Mouse (Mus musculus) neural tube, embryonic 11.5 days (tissue): ENCODE results near the gene Slc30a4. TPM values are rescaled to one million over a fixed set of nuclear protein-coding genes. Genes with fewer than 3 reads are reported as not detected.

Experiments
- ATAC-seq: fragments of 200-750 bp; cut with Nextera tagmentation; 2 replicates; pipeline ENCODE4 v1.8.0; 2017; ENCODE audit warnings: moderate number of reproducible peaks, mild to moderate bottlenecking, moderate TSS enrichment, moderate library complexity; ENCODE audit not compliant: insufficient read depth, low FRiP score, low TSS enrichment
- DNase-seq: peaks from one replicate; pipeline ENCODE4 v3.0.0-alpha.2; 2015; ENCODE audit warnings: low spot score
- H3K27ac ChIP-seq: fragments of 300-500 bp; sonication (generic); 2 replicates; pipeline ENCODE4 v1.5.1; 2014; ENCODE audit warnings: low read depth, mild to moderate bottlenecking, low read length
- H3K27me3 ChIP-seq: fragments of 300-500 bp; sonication (generic); 2 replicates; pipeline ENCODE4 v1.6.1; 2014; ENCODE audit warnings: mild to moderate bottlenecking, low read length, mixed read lengths; ENCODE audit not compliant: control insufficient read depth, insufficient read depth
- H3K36me3 ChIP-seq: fragments of 300-500 bp; sonication (generic); 2 replicates; pipeline ENCODE4 v1.6.1; 2014; ENCODE audit warnings: mild to moderate bottlenecking, low read length, moderate library complexity, mixed read lengths; ENCODE audit not compliant: control insufficient read depth, insufficient read depth
- H3K4me1 ChIP-seq: fragments of 300-500 bp; sonication (generic); 2 replicates; pipeline ENCODE4 v1.6.1; 2014; ENCODE audit warnings: low read length, mixed read lengths; ENCODE audit not compliant: control insufficient read depth, insufficient read depth
- H3K4me2 ChIP-seq: fragments of 300-500 bp; sonication (generic); 2 replicates; pipeline ENCODE4 v1.6.1; 2014; ENCODE audit warnings: low read depth, mild to moderate bottlenecking, moderate library complexity
- H3K4me3 ChIP-seq: fragments of 300-500 bp; sonication (generic); 2 replicates; pipeline ENCODE4 v1.5.1; 2014; ENCODE audit warnings: low read depth, low read length
- H3K9ac ChIP-seq: fragments of 300-500 bp; sonication (generic); 2 replicates; pipeline ENCODE4 v1.6.1; 2014; ENCODE audit warnings: mild to moderate bottlenecking, low read length
- H3K9me3 ChIP-seq: fragments of 300-500 bp; sonication (generic); 2 replicates; pipeline ENCODE4 v1.6.1; 2016; ENCODE audit warnings: low read length; ENCODE audit not compliant: control insufficient read depth
- WGBS: fragments of 180-500 bp; shearing (Covaris S2); extraction: QIAGEN DNeasy Blood & Tissue Kit; methylation state at CpG from one replicate; pipeline ENCODE4 v1.1.7; 2014; 5-methylcytosine and 5-hydroxymethylcytosine counted together
- polyA plus RNA-seq: library from polyadenylated mRNA; unstranded; fragments of >200 nt; fragmentation: Nextera tagmentation; extraction: Ambion mirVana; gene quantifications from 2 replicates; pipeline ENCODE4 v1.2.1, GENCODE M21; 2014

Slc30a4 gene
- polyA plus RNA-seq, 1 experiment from 2014 or later: 10.1 TPM

DNA sequence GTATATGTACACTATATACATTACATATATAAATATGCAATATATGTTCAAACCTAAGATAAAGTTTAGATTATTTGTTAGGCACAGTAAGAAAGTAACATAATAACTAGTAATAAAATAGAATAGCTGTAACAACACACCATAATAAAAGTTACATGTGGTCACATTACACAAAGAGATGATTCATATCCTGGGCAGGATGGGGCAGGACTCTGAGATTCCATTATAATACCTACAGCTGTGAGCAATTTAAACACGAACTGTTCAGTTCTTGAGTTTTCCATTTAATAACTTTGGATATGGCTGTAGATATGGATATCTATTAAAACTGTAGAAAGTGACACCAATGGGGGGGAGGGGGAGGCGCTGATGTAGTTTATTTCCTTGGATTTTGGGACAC lies 4.9 kb downstream of the Slc30a4 start:
- no peak overlapping the region for H3K27ac ChIP-seq
- H3K4me2 ChIP-seq: no peak overlapping the region
- peaks cover 4% of the 10 kb centered on the region; the same call in 1 of the 2 replicates for H3K27me3 ChIP-seq
- no peaks in the 10 kb centered on the region for H3K9me3 ChIP-seq
- no peaks in the 10 kb centered on the region for H3K36me3 ChIP-seq
- peaks cover 11% of the 10 kb centered on the region; the same call in 1 of the 2 replicates for H3K4me1 ChIP-seq
- H3K4me3 ChIP-seq: no peak overlapping the region
- no peak overlapping the region for H3K9ac ChIP-seq
- WGBS: 82% methylated on average over 2 of the region's 2 CpGs
- DNase-seq (no peak), ATAC-seq (no peak)

DNA sequence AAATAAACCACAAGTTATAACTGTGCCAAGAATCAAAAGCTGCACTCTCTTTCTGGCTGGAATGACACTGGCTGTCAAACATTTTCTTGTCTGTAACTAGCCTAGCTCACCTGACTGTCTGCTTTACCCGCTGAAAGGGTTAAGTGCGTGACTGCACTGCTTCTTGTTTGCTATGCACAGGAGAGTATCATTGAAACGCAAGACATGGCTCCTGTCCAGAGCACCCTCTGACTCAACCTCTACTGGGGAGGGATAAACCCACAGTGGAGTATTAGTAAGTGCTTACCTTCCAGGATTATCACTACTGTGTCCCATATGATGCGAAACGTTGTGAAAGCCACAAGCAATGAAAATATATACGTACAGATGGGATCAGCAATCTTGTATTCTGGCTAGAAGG lies 15.8 kb downstream of the Slc30a4 start:
- H3K9me3 ChIP-seq: peaks cover 5% of the 10 kb centered on the region
- no peak overlapping the region for H3K4me3 ChIP-seq
- H3K4me2 ChIP-seq: no peak overlapping the region
- no peak overlapping the region for H3K9ac ChIP-seq
- DNase-seq (no peak), ATAC-seq (no peak)
- WGBS: 87% methylated on average over 6 of the region's 6 CpGs
- no peaks in the 10 kb centered on the region for H3K36me3 ChIP-seq
- no peaks in the 10 kb centered on the region for H3K4me1 ChIP-seq
- no peak overlapping the region for H3K27ac ChIP-seq
- no peaks in the 10 kb centered on the region for H3K27me3 ChIP-seq

- no peak for ATAC-seq
- H3K27ac ChIP-seq: no peak overlapping the region
Measured at GRCm38 (mm10) chr2:122683641-122684040, 18.8 kb downstream of the Slc30a4 start.

DNA sequence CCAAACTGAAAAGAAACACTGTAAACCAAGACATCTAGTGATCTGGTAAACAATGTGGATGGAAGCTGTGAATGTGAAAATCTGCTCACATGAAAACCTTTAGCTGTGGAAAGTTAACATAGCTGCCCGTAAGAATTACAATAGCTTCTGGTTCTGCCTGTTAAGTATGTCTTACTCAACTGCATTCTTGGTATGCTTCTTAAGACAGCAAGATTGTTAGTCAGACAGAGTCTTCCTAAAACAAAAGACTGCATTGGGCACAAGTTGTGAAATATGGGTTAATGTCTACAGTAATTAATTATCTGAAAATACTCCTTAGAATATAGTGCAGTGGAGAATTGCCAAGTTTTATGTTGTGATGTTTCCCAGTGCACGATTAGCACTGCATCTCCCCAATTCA lies 19.9 kb downstream of the Slc30a4 start:
- Histone ChIP-seq H3K4me3 (no peak overlapping the region), H3K27ac (no peak overlapping the region), H3K36me3 (no peaks in the 10 kb centered on the region), H3K9me3 (peaks cover 9% of the 10 kb centered on the region), H3K27me3 (no peaks in the 10 kb centered on the region), H3K4me1 (no peaks in the 10 kb centered on the region), H3K4me2 (no peak overlapping the region), H3K9ac (no peak overlapping the region)
- ATAC-seq (no peak), DNase-seq (no peak)
- WGBS: 83% methylated on average over 2 of the region's 2 CpGs

More at GRCm38 (mm10) chr2:122683641-122684040, 18.8 kb downstream of the Slc30a4 start:
- DNase-seq: no peak
- Histone ChIP-seq H3K36me3 (no peaks in the 10 kb centered on the region), H3K9me3 (peaks cover 9% of the 10 kb centered on the region), H3K27me3 (no peaks in the 10 kb centered on the region), H3K4me2 (no peak overlapping the region), H3K4me3 (no peak overlapping the region), H3K4me1 (no peaks in the 10 kb centered on the region), H3K9ac (no peak overlapping the region)
- WGBS: 86% methylated on average over 1 of the region's 1 CpGs

DNA sequence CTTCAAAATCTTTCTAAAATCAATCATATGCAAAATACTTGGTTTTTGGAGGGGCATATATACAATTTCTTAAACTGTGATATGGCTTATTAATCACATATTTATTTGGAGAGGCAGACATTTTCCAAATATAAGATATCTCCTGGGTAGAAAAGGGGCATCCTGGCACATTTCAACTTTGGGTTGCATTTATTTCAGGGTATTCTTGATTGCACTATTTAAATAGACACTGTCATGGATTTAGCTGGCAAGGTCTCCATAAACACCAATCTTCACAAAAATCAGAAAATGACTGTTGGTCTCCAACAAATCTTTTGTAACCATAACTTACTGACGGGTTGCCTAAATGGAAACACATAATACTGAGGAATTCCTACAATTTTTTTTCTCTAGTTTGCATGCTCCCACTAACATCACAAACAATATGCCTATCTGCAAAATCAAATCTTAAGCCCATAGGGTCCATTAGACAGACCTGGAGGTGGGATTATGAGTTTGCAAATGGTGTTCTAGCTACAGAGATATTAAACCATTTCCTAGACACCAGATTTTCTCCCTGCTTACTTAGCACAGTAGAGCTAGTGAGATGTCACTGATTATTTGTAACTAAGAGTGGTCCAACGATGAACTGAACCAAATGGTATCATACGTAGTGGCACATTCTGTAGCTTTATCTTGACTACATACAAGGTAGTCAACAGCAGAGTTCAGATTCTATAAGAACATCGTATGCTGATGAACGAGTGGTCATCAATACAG lies 20.9 kb downstream of the Slc30a4 start:
- DNase-seq (no peak), ATAC-seq (no peak)
- no peak overlapping the region for H3K4me2 ChIP-seq
- no peak overlapping the region for H3K9ac ChIP-seq
- H3K4me1 ChIP-seq: no peaks in the 10 kb centered on the region
- H3K9me3 ChIP-seq: peaks cover 9% of the 10 kb centered on the region
- H3K27ac ChIP-seq: no peak overlapping the region
- WGBS: 87% methylated on average over 5 of the region's 5 CpGs
- H3K27me3 ChIP-seq: no peaks in the 10 kb centered on the region
- H3K36me3 ChIP-seq: no peaks in the 10 kb centered on the region
- no peak overlapping the region for H3K4me3 ChIP-seq

DNA sequence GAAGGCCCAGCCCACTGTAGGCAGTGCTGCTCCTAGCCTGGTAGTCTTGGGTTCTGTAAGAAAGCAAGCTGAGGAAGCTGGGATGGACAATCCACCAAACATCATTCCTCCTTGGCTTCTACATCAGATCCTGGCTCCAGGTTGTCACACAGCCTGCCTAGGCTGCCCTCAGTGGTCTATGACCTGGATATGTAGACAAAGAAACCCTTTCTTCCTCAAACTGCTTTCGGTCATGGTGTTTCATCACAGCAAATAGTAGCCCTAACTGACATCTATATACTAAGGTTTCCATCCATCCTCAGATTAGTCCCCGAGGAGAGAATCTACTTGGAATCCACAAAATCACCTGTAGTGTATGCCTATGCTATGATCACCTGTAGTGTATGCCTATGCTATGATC lies 27.3 kb downstream of the Slc30a4 start:
- Histone ChIP-seq H3K4me3 (no peak overlapping the region), H3K4me1 (no peaks in the 10 kb centered on the region), H3K27me3 (no peaks in the 10 kb centered on the region), H3K9ac (no peak overlapping the region), H3K9me3 (no peaks in the 10 kb centered on the region), H3K27ac (no peak overlapping the region), H3K36me3 (no peaks in the 10 kb centered on the region), H3K4me2 (no peak overlapping the region)
- WGBS: 82% methylated on average over 2 of the region's 2 CpGs
- no peak for DNase-seq
- ATAC-seq: no peak

DNA sequence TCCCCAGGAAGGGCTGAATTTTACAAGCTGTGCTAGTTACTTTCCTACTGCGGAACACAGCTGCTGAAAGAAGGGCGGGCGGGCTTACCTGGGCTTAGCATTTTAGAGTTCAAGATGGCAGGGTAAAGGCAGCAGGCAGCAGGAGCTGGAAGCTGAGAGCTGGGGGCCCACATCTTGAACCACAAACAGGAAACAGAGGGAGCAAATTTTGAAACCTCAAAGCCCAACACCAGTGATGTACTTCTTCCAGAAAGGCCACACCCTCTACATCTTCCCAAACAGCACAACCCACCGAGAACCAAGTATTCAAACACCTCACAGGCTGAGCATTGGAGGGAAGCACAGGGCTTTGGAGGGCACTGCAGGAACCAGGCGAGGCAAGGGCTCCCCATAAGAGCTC lies 29.6 kb downstream of the Slc30a4 start:
- H3K27ac ChIP-seq: no peak overlapping the region
- no peak overlapping the region for H3K4me2 ChIP-seq
- H3K9me3 ChIP-seq: no peaks in the 10 kb centered on the region
- DNase-seq (no peak), ATAC-seq (no peak)
- no peak overlapping the region for H3K9ac ChIP-seq
- H3K4me3 ChIP-seq: no peak overlapping the region
- 82% methylated on average over 5 of the region's 5 CpGs for WGBS
- no peaks in the 10 kb centered on the region for H3K36me3 ChIP-seq
- no peaks in the 10 kb centered on the region for H3K27me3 ChIP-seq
- no peaks in the 10 kb centered on the region for H3K4me1 ChIP-seq

GRCm38 (mm10) chr2:122671714-122672113 lies 30.7 kb downstream of the Slc30a4 start:
- 69% methylated on average over 5 of the region's 5 CpGs for WGBS
- no peak overlapping the region for H3K9ac ChIP-seq
- no peak for ATAC-seq

GRCm38 (mm10) chr2:122667856-122668255 lies 34.6 kb downstream of the Slc30a4 start:
- no peak for DNase-seq
- WGBS: 64% methylated on average over 5 of the region's 5 CpGs

More at GRCm38 (mm10) chr2:122671714-122672113, 30.7 kb downstream of the Slc30a4 start:
- H3K27ac ChIP-seq: no peak overlapping the region
- no peaks in the 10 kb centered on the region for H3K4me1 ChIP-seq
- no peak overlapping the region for H3K4me3 ChIP-seq
- H3K4me2 ChIP-seq: no peak overlapping the region
- no peaks in the 10 kb centered on the region for H3K27me3 ChIP-seq
- no peaks in the 10 kb centered on the region for H3K9me3 ChIP-seq
- no peak for DNase-seq
- no peaks in the 10 kb centered on the region for H3K36me3 ChIP-seq

More at GRCm38 (mm10) chr2:122667856-122668255, 34.6 kb downstream of the Slc30a4 start:
- Histone ChIP-seq H3K27ac (no peak overlapping the region), H3K9ac (no peak overlapping the region), H3K4me2 (no peak overlapping the region), H3K4me1 (no peaks in the 10 kb centered on the region), H3K27me3 (no peaks in the 10 kb centered on the region), H3K36me3 (no peaks in the 10 kb centered on the region), H3K4me3 (no peak overlapping the region), H3K9me3 (no peaks in the 10 kb centered on the region)
- no peak for ATAC-seq
